Mouse (Mus musculus): ENCODE data around the gene Pfn2. TPM values are rescaled to one million over a fixed set of nuclear protein-coding genes. Genes with fewer than 3 reads are reported as not detected.
A peak's percentile ranks its signal among the peaks of the same experiment; 100 is the strongest.
"Not testable (repeated sequence)": the region's sequence is repeated elsewhere in the genome, so short reads cannot be mapped to it uniquely, and the experiment has no call there.

Pfn2 gene
- polyA plus RNA-seq (2016; fragmentation: Nextera tagmentation; extraction: Ambion mirVana): 54.4 and 87.5 TPM in 2 replicates

DNA sequence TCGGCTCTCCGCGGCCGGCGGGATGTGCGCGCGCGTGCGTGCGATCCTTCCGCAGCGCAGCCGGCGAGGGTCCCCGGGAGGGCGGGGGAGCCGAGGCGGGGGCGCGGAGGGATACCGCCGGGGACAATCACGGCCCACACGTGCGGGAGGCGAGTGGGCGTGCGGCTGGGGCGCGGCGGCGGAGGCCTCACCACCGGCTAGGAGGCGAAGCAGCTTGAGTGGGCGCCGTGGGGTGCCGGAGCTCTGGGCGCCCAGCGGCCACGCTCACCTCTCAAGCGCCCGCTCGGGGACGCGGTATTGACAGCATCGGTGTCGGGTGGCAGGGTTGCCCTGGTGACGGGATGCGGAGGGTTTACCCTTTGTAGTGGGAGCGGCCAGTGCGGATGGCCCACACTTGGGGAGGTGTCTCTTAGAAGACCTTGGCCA is at the start of gene Pfn2:
TSS of gene Pfn2 (minus strand) at position 320 of the 426 bp plus-strand sequence.
- under 1% methylated on average over 52 of the region's 52 CpGs for WGBS
- peak; percentile 88 for DNase-seq (ENCODE audit: low spot score)
- Histone ChIP-seq H3K27me3 (ENCODE audit: low read depth, poor library complexity, severe bottlenecking) (no peaks in the 10 kb centered on the region), H3K4me3 (peak within 1 kb of the TSS; percentile 88), H3K9me3 (replicated peaks) (no peaks in the 10 kb centered on the region), H3K36me3 (peaks cover 10% of the 10 kb centered on the region), H3K4me1 (peaks cover 15% of the 10 kb centered on the region), H3K27ac (peak within 1 kb of the TSS; percentile 89)

DNA sequence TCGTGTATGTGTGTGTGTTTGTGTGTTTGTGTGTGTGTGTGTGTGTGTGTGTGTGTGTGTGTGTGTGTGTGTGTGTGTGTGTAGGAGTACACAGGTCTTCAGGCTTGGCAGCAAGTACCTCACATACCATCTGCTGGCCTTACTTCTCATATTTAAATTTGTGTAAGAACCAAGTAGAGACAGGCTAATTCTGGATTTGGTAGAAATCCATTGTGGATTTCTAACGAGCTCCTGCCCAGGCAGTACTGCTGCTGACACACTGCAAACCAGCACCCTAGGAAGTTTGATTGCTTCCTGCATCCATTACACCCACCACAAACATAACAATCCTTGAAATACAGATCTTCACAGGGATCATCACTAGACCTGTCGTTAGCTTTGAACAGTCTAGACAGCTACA is 35.1 kb upstream of the Pfn2 start:
- H3K4me1 ChIP-seq: no peaks in the 10 kb centered on the region
- no peaks in the 10 kb centered on the region for H3K27me3 ChIP-seq (ENCODE audit: low read depth, poor library complexity, severe bottlenecking)
- H3K36me3 ChIP-seq: no peaks in the 10 kb centered on the region
- no peak for DNase-seq (ENCODE audit: low spot score)
- H3K4me3 ChIP-seq: no peak overlapping the region
- no peaks in the 10 kb centered on the region for H3K9me3 ChIP-seq (replicated peaks)
- H3K27ac ChIP-seq: no peak overlapping the region
- 80% methylated on average over 3 of the region's 3 CpGs for WGBS

DNA sequence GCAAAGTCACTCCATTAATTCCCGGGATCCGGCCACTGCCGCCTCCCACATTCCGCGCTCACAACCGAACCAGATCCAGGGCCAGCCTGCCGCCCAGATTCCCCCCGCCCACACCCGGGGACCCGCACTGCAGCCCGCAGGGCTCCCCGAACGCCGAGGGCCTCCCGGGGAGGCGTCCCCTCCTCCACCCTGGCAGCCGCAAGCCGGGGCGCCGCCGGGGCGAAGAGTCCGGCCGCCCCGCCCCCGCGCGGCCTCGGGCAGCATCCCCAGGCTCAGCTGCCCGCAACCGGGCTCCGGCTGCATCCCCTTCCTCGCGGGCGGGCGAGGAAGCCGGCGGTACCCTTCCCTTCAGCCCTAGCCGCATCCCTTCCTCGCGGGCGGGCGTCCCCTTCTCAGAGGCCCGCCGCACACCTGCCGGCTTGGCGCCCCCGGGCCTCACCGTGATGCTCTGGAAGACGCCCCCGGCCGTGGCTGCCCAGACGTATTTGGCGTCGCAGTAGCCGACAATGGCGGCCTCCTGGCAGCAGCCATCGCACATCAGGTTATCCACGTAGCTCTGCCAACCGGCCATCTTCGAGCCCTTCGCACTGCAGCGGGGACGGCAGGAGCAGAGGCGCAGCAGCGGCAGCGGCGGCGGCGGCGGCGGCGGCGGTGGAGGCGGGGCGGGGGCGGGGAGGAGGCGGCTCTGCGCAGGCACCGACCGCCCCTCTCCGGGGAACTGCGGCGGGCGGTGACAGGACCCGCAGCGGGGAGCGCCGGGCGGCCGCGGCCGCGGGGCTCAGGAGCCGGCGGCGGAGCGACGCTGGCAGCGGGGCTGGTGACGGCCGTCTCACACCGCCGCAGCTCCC is 743 bp downstream of the Pfn2 start:
- Histone ChIP-seq H3K9me3 (replicated peaks) (no peaks in the 10 kb centered on the region), H3K27ac (peak overlapping the region; percentile 89), H3K4me3 (peak overlapping the region; percentile 88), H3K36me3 (peaks cover 17% of the 10 kb centered on the region), H3K27me3 (ENCODE audit: low read depth, poor library complexity, severe bottlenecking) (no peaks in the 10 kb centered on the region), H3K4me1 (peaks cover 15% of the 10 kb centered on the region)
- WGBS: under 1% methylated on average over 97 of the region's 104 CpGs
- peak; percentile 80 for DNase-seq (ENCODE audit: low spot score)

DNA sequence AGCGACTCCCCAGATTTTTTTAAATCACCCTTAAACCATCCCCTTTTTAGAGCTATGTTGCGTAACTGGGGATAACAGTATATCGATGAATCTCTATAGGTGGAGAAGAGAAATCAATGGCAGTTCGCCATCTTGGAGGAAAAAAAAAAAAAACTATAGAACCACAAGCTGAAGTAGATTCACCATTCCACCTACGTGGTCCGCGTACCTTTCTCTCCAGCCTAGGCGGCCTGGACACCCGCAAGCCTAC is 1.3 kb downstream of the Pfn2 start:
- peaks cover 15% of the 10 kb centered on the region for H3K4me1 ChIP-seq
- H3K9me3 ChIP-seq (replicated peaks): no peaks in the 10 kb centered on the region
- DNase-seq (ENCODE audit: low spot score): no peak
- peaks cover 17% of the 10 kb centered on the region for H3K36me3 ChIP-seq
- no peaks in the 10 kb centered on the region for H3K27me3 ChIP-seq (ENCODE audit: low read depth, poor library complexity, severe bottlenecking)
- WGBS: 3% methylated on average over 9 of the region's 9 CpGs
- H3K27ac ChIP-seq: peak overlapping the region; percentile 89
- peak overlapping the region; percentile 88 for H3K4me3 ChIP-seq

DNA sequence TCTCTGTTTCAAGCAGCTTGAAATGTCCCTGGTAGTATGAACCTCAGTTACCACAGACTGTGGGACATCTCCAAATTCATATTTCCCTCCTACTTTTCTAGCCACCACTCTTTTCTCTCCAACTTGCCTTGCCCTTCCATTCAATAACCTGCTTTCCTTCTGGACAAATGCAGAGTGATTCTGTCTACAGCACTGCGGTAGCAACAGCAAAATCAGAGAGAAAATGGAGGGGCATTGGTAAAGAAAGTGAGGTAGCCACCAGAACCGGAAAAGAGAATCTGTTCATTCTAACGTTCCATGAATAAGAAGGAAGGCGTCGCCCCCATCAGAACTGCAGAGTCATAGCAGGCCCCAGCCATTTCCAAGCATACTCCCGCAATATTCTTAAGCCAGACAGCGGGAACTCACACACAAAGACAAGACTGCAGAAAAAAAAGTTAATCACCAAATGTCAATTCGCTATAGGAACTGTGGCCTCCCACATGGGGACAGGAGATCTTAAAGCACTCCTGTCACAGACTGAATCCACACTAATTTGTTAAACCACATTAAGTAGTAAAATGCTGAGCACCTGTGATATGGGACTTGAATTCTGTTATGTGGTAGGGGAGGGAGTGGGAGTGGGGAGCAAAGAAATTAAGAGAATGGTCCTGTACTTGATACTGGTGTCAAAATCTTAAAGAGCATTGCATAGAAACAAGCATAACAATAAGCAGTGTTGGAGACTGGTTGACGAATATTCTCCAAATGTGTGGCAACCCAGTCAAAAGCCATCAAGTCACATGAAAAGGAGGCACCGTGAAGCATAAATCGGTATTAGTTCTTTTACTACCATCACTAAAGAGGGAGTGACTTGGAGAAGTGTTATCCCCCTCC is 1.9 kb downstream of the Pfn2 start:
- no peak overlapping the region for H3K27ac ChIP-seq
- 22% methylated on average over 11 of the region's 11 CpGs for WGBS

DNA sequence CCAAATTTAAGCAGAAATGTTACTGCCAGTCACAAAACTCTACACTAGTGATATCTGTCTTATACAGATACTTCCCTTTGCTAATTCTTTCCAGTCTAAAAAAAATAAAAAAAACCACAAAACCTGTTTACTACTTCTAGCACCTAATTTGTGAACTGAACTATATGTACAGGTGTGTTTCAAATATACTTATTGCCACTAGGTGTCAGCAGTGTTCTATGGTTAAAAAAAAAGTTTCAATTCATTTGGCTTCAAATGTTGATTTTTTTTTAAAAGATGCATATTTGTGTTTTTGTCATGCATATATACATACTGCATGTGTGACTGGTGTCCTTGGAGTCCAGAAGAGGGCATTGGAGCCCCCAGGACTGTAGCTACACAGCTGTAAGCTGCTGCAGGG is 4.1 kb downstream of the Pfn2 start:
- Histone ChIP-seq H3K4me3 (no peak overlapping the region), H3K36me3 (peaks cover 28% of the 10 kb centered on the region), H3K27me3 (ENCODE audit: low read depth, poor library complexity, severe bottlenecking) (no peaks in the 10 kb centered on the region), H3K27ac (no peak overlapping the region), H3K9me3 (replicated peaks) (no peaks in the 10 kb centered on the region), H3K4me1 (peaks cover 15% of the 10 kb centered on the region)
- no peak for DNase-seq (ENCODE audit: low spot score)

More for the DNA sequence above, 1.9 kb downstream of the Pfn2 start:
- no peaks in the 10 kb centered on the region for H3K27me3 ChIP-seq (ENCODE audit: low read depth, poor library complexity, severe bottlenecking)
- H3K9me3 ChIP-seq (replicated peaks): no peaks in the 10 kb centered on the region
- peak overlapping the region; percentile 88 for H3K4me3 ChIP-seq
- H3K4me1 ChIP-seq: peaks cover 15% of the 10 kb centered on the region
- peaks cover 21% of the 10 kb centered on the region for H3K36me3 ChIP-seq
- peak; percentile 34 for DNase-seq (ENCODE audit: low spot score)

DNA sequence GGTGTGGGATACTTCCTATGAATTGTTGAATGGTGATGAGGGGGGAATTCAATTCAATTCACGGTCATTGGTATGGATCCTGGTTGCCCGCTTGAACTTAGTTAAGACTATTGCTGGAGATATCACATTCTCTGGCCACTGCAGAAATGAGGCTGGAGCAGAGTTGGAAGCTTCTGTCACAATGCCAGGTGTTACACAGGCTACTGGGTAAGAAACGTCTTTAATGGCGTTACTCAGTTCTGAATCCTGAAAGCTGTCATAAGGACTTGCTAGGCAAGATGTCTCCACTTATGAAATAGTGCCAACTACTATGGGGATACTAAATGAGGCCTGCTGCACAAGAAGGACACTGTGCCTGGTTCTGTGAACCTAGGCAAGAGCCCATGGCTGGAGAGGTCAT is 11.0 kb downstream of the Pfn2 start:
- H3K27me3 ChIP-seq (ENCODE audit: low read depth, poor library complexity, severe bottlenecking): no peaks in the 10 kb centered on the region
- H3K4me3 ChIP-seq: no peak overlapping the region
- peaks cover 13% of the 10 kb centered on the region for H3K36me3 ChIP-seq
- WGBS: 94% methylated on average over 4 of the region's 4 CpGs
- no peak for DNase-seq (ENCODE audit: low spot score)
- H3K27ac ChIP-seq: no peak overlapping the region
- no peaks in the 10 kb centered on the region for H3K9me3 ChIP-seq (replicated peaks)
- no peaks in the 10 kb centered on the region for H3K4me1 ChIP-seq

DNA sequence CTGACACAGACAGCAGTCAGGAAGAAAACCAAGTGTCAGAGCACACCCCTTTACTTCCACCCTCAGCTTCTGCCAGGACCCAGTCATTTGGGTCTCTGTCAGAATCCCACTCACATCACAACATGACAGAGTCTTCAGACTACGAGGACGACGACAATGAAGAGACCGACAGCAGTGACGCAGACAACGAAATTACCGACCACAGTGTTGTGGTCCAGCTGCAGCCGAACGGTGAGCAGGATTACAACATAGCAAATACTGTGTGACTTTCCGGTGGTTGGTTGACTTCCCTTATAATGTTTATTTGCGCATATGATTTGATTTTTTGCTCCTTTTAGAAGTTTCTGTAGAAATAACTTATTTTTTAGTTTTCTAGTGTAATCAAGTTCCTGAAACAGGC is 14.3 kb downstream of the Pfn2 start:
- DNase-seq (ENCODE audit: low spot score): no peak
- Histone ChIP-seq H3K9me3 (replicated peaks) (no peaks in the 10 kb centered on the region), H3K4me1 (no peaks in the 10 kb centered on the region), H3K27ac (no peak overlapping the region), H3K36me3 (peaks cover 2% of the 10 kb centered on the region; the same call in 1 of the 2 replicates), H3K27me3 (ENCODE audit: low read depth, poor library complexity, severe bottlenecking) (no peaks in the 10 kb centered on the region), H3K4me3 (no peak overlapping the region)
- WGBS: 95% methylated on average over 11 of the region's 11 CpGs

DNA sequence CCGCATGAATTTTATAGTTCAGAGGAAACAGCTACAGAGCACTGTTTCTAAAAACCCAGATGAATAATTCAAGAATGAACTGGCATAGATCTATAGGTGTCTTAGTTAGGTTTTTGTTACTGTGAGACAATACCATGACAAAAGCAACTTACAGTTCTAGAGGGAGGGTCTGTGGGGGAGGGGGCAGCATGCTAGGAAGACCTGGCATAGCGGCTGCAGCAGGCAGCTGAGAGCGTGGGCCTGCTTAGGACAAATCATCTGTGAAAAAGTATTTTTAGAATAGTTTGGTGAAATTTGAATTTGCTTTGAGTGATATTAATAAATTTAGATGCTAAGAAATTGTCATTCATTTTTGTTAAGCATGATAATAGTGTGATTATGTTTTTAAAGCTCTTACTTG is 22.0 kb downstream of the Pfn2 start:
- Histone ChIP-seq H3K9me3 (replicated peaks) (no peaks in the 10 kb centered on the region), H3K4me3 (no peak overlapping the region), H3K27ac (no peak overlapping the region), H3K36me3 (peaks cover 6% of the 10 kb centered on the region; the same call in 1 of the 2 replicates), H3K27me3 (ENCODE audit: low read depth, poor library complexity, severe bottlenecking) (no peaks in the 10 kb centered on the region), H3K4me1 (no peaks in the 10 kb centered on the region)
- no peak for DNase-seq (ENCODE audit: low spot score)
- 95% methylated on average over 3 of the region's 3 CpGs for WGBS

DNA sequence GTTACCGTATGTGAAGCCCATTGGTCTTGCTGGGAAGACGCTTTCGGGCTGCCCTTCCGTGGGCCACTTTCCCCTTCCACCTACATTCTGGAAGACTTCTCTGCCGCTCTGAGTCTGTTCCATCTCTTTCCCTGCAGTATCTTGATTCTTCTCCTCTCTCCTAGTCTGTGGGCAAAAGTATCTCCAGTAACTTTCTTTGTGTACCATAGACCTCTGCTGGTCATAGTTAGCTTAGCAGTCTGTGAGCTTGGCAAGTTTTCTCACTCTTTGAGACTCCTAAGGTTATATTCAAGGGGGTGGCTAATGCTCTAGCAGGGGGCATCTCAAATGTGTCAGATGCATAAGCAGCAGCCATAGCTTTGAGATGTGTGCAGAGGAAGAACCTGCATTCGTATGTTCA is 32.4 kb downstream of the Pfn2 start:
- no peak for DNase-seq (ENCODE audit: low spot score)
- no peaks in the 10 kb centered on the region for H3K4me1 ChIP-seq
- 89% methylated on average over 6 of the region's 6 CpGs for whole genome bisulfite sequencing
- no peak overlapping the region for H3K4me3 ChIP-seq
- H3K27ac ChIP-seq: no peak overlapping the region
- no peaks in the 10 kb centered on the region for H3K9me3 ChIP-seq (replicated peaks)
- no peaks in the 10 kb centered on the region for H3K27me3 ChIP-seq (ENCODE audit: low read depth, poor library complexity, severe bottlenecking)
- H3K36me3 ChIP-seq: no peaks in the 10 kb centered on the region

DNA sequence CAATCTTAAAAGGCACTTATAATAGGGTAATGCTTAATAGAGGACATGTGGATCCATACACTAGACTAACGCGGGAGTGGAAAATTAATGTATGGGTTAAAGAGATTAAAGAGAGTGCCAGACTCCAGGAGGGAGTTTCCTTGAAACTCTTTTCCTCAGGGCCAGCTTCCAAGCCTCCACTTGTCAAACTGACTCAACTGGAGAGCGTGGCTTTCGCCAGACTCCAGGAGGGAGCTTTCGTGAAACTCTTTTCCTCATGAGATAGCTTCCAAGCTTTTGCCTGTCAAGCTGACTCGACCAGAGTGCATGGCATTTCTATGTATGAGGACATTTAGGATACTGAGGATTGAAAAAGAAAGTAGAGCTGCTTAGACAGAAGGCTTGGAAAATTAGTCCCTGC is 52.8 kb downstream of the Pfn2 start:
- not testable (repeated sequence) for H3K36me3 ChIP-seq; DNase-seq (ENCODE audit: low spot score); H3K4me3 ChIP-seq; H3K9me3 ChIP-seq (replicated peaks); H3K27me3 ChIP-seq (ENCODE audit: low read depth, poor library complexity, severe bottlenecking); H3K4me1 ChIP-seq; H3K27ac ChIP-seq
- 77% methylated on average over 6 of the region's 6 CpGs for WGBS

Measured in limb, embryonic 10.5 days (tissue).